Mouse (Mus musculus) cerebellum, adult 9-10 months (tissue): ENCODE data around the gene Ip6k1.
"Not testable (repeated sequence)": the region's sequence is repeated elsewhere in the genome, so short reads cannot be mapped to it uniquely, and the experiment has no call there.

Source experiments
- DNase-seq: peaks from one replicate; pipeline ENCODE4 v3.0.0; 2022

The Ip6k1 gene

GRCm38 (mm10) chr9:107983421-107983890, 18.8 kb upstream of the Ip6k1 start:
- no peak for DNase-seq

DNA sequence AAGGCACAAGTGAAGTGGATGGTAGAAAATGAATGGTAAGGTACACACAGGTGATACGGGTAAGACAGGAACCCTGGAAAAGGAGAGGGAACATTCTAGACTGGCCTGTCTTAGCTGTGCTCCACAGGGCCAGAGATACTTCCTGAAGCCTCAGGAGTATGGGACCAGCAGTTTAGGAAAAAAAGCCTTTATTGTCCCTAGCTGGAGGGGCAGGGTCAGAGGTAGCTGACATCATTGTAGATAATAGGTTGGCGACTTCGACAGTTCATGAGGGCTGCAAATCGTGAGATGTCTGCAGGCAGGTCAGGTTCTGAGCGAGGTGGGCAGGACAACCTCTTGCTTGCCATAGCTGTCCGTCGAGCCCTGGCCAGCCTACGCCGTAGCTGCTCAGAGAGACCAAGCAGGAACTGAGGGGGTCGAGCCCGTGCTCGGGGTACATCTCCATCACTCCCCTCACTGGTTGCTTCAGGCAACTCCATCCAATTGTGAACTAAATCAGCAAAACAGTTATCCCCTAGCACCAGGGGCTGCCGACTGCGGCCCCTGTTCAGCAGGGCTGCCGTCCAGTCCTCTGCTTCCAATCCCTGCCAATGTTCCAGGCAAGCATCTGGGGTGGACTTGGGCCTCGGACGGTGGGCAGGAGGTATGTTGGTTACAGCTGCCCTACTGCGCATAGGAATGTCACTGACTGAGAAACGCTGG, 18.1 kb upstream of the Ip6k1 start:
- no peak for DNase-seq

DNA sequence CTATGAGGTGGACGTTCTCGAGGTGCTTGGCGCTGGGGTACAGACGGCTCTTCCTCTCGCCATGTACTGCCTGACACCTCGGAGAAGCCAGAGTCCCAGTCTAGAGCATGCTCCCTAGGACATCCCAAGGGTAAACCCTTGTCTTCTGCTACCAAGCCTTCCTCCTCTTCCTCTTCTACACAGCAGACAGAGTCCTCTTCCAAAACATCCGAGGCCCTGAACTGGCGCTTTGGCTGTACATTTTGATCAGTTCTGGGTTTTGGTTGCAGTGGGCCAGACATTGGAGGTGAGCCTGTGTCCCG, 17.6 kb upstream of the Ip6k1 start:
- DNase-seq = no peak

GRCm38 (mm10) chr9:107985131-107986119, 16.9 kb upstream of the Ip6k1 start, which contains the start of gene Inka1:
Inka1 (minus strand) TSS chr9:107985879.
- DNase-seq = peak; percentile 69

- DNase-seq = peak; percentile 82
These were observed 15.9 kb upstream of the Ip6k1 start for GRCm38 (mm10) chr9:107986376-107986775.

- no peak for DNase-seq
These were observed 14.4 kb upstream of the Ip6k1 start for GRCm38 (mm10) chr9:107987950-107988349.

- DNase-seq = no peak
These were observed 10.1 kb upstream of the Ip6k1 start, which contains the start of gene Cdhr4 for GRCm38 (mm10) chr9:107992197-107992596. Cdhr4 (plus strand) TSS chr9:107992497.

DNA sequence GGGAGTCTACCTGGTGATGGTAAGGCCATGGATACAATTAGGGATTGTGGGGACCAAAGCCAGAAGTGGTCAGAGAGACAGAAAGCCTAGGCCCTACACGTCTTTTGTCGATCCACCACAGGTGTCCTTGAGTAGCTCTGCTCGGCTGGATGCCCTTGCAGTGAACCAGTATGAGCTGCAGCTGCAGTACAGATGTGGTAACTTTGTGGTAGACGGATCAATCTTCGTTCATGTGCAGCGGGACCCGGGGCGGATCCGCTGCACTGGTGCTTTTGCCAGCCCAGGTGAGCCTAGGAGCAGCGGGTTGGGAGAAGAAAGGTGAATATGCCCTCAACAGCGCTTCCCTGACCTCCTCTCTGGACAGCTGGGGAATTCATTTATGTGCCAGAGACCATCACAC, 9.3 kb upstream of the Ip6k1 start:
- DNase-seq = no peak

GRCm38 (mm10) chr9:107994464-107994863, 7.8 kb upstream of the Ip6k1 start:
- no peak for DNase-seq

DNA sequence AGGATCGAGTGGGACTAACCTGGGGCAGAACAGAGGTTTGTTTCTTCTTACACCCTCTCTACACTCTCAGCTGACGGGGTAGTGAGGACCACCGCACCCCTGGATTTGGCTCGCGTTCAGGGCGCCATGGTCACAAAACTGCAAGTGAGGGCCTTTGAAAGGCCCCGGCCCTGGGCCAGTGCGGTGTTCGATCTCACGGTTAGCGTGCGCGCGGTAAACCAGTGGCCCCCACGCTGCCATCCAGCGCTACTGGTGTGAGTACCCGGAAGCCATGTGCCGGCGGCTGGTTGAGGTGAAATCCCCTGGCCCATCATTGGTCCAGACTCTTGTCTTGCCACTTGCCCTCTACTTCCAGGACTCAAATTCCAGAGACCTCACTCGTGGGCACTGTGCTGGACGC, 6.8 kb upstream of the Ip6k1 start:
- no peak for DNase-seq

DNA sequence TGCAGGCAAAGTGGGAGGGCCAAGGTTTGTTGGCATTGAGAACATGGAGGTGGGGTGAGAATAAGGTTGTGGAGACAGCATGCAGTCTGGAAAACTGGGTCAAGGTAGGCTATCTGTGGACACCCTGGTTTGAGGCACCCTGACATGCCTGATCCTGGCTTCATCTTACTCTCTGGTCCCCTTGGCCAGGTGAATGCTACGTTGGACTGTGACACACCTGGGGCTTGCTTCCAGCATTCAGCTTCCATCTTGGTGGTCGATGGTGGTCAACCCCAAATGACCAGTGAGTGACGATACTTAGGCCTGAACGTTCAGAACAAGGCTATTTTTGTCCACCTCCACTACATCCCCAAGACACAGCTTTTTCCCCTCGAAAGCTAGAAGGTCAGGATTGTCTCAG, 6.3 kb upstream of the Ip6k1 start, which contains the start of gene Gm20662:
Gene Gm20662, plus strand, starts transcription at position 301 of the 400 bp plus-strand sequence.
- no peak for DNase-seq

DNA sequence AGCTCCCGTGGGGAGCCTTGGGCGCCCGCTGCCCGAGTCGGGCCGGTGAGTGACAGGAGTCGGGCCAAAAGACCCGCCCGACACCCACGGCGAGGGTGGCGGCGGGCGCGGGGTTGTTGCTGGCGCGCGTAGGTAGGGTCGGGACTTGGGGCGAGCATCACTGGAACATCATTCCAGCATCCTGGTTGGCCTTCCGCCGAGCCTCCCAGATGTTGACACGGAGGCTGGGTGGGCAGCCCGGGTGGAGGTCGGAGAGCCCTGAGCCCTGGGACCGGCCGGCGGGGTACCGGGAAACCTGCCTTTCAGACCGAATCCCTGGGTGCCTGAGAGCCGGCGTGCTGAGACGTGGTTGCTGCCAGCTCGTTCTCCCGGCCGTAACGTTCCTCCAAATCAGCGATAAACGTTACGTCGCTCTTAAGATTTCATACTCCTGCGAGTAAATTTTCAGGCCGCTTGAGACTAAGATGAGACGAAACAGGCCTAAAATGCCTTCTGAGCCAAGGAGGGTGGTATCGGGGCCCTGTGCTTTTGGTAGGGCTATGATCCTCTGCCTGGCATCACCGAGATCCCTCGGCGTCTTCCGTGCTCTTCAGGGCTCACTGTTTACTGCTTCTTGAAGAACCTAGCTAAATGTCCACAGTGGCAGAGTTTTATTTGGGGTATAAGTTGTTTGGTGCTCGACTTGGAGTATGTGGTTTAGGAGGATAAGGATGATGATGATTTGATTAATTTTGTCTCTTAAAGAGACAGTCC, 653 bp downstream of the Ip6k1 start:
- DNase-seq = no peak

GRCm38 (mm10) chr9:108003531-108003890, 1.2 kb downstream of the Ip6k1 start:
- DNase-seq = peak; percentile 55

GRCm38 (mm10) chr9:108008041-108008440, 5.7 kb downstream of the Ip6k1 start:
- no peak for DNase-seq

- no peak for DNase-seq
These were observed 8.1 kb downstream of the Ip6k1 start for GRCm38 (mm10) chr9:108010385-108010784.

DNA sequence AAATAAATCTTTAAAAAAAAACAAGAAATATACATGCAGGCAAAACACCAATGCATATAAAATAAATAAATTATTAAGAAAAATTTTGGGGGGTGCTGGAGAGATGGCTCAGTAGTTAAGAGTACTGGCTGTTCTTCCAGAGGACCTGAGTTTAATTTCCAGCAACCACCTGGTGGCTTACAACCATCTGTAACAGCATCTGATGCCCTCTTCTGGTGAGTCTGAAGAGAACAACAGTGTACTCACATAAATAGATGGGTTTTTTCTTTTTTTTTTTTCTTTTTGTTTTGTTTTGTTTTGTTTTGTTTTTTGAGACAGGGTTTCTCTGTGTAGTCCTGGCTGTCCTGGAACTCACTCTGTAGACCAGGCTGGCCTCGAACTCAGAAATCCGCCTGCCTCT, 11.3 kb downstream of the Ip6k1 start:
- DNase-seq = not testable (repeated sequence)

DNA sequence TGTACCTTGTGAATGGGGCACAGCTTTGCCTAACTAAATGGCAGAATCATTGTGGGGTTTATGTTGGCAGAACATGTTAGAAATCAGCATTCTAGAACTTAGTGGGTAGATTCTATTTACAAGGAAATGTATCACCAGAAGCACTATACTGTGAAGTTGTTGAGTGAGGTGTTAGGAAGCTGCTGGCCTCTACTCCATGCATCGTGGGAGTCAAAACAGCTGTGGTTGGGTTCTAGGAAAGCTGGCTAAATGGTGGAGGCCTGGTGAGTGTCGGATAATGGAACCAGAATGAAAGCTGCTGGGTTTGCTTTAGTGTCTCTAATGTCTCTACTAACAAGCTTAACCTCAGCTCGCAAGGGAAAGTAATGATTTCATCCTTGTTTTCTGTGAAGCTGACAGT, 14.8 kb downstream of the Ip6k1 start:
- DNase-seq = no peak

DNA sequence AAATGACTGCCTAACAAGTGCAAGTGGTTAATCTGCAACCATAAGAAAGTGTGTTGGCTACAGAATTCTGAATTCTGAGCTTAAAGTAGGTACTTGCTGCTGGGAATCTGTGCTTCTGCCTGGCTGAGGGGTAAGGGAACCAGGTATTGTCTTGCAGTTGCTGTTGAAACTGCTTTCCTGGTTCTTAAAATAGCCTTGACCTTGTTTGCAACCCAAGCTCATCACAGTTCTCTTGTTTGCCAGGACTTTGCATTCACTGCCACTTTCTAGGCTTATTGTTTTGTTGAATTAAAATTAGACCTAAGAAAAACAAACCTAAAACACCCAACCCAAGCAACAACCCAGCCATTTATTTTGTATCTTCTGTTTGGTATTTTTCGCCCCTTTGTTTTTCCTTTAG, 18.4 kb downstream of the Ip6k1 start:
- DNase-seq = no peak

DNA sequence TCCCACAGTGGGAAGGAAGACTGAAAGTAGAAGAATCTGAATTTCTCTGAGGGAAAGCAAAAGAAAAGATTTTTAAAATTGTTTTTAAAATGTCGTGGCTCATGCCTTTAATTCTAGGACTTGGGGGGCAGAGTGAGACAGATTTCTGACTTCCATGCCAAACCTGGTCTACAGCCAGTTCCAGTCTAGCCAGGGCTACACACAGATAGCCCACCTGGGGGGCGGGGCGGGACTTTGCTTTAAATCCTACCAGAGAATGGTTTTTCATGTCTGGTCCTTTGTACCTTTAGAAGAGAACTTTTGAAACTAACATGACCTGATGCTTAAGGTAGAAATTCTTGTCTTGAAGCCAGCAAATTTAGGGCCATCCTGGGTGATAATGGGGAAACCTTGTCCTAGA, 20.9 kb downstream of the Ip6k1 start:
- no peak for DNase-seq

DNA sequence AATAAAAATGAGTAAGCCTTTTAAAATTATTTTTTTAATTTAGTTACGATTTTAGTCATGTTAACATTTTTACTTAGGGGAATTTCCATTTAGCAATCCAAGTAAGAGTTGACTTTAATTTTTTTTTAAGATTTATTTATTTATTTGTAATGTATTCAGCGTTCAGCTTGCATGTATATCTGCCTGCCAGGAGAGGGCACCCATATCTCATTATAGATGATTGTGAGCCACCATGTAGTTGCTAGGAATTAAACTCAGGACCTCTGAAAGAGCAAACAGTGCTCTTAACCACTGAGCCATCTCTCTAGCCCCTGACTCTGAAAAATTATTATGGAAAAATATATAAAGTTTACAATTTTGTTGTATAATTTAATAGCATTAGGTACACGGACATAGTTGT, 24.3 kb downstream of the Ip6k1 start:
- no peak for DNase-seq

DNA sequence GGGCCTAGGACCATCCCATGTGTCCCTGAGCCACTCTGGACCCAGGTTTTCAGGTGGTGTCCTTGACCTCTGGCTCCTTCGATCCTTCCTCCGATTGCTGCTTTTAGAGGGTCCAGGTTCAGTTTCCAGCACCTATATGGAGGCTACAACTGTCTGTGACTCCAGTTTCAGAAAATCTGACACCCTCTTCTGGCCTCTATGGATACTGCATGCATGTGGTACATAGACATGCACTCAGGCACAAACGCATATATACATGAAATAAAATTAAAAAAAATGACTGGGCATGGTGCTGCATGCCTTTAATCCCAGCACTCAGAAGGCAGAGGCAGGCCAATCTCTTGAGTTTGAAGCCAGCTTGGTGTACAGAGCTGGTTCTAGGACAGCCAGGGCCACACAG, 25.6 kb downstream of the Ip6k1 start:
- DNase-seq = no peak

DNA sequence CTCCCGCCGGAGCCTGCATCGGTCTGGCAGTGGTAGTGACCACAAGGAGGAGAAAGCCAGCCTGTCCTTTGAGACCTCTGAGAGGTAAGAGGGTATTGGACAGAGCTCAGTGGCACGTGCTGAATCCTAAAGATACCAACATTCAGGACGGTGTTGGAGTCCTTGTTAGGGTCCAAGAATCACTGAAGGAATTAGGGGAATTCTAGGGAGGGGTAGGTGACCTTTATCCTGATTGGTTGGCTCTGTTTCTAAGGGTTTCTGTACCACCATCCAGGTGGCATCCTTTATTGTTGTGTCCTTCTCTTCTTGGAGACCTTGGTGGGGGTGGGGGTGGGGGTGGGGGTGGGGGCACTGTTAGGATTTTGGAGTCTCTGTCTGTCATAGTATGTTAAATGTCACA, 29.8 kb downstream of the Ip6k1 start:
- DNase-seq = no peak
